In genomic region chr7:81824906-81825305, GRCm38 (mm10) we compare ENCODE assay signal across 24 mouse cellular contexts. TPM values are rescaled to one million over a fixed set of nuclear protein-coding genes. Genes with fewer than 3 reads are reported as not detected.
DNase-seq lines count a peak whose midpoint lies in the region; ATAC-seq and TF ChIP-seq lines count a peak whose summit lies in the region.
"Had no signal": no experiment of that assay in that cellular context is flagged by ENCODE, and none has a peak within 500 bp of the region (broad histone marks: within the 10 kb centered on the region; RNA-seq: fewer than 3 reads in every experiment).

No protein-coding gene starts in this region.

- no peaks in the 10 kb centered on the region for H3K27me3 ChIP-seq in heart, embryonic 15.5 days
- H3K27me3 ChIP-seq in lung, embryonic 14.5 days (ENCODE audit: insufficient read depth, low read length) = no peaks in the 10 kb centered on the region
- no peaks in the 10 kb centered on the region for H3K27me3 ChIP-seq in lung, postnatal 0 days (replicated peaks; ENCODE audit: insufficient read depth, low read length)
- no peaks in the 10 kb centered on the region for H3K27me3 ChIP-seq in embryonic facial prominence, embryonic 14.5 days (replicated peaks; ENCODE audit: control insufficient read depth, insufficient read depth, low read length)
- H3K27me3 ChIP-seq: embryonic facial prominence, embryonic 13.5 days; limb, embryonic 15.5 days; liver, embryonic 15.5 days; neural tube, embryonic 12.5 days had no signal

- no peak for TF ChIP-seq EP300 in lung, postnatal 0 days (IDR thresholded peaks at IDR 0.05)

- no peaks in the 10 kb centered on the region for H3K36me3 ChIP-seq in heart, embryonic 15.5 days
- H3K36me3 ChIP-seq in lung, embryonic 14.5 days (ENCODE audit: insufficient read depth) = no peaks in the 10 kb centered on the region
- H3K36me3 ChIP-seq in lung, postnatal 0 days (ENCODE audit: insufficient read depth, low read length) = no peaks in the 10 kb centered on the region
- H3K36me3 ChIP-seq in embryonic facial prominence, embryonic 14.5 days (ENCODE audit: control insufficient read depth, insufficient read depth, low read length) = no peaks in the 10 kb centered on the region
- H3K36me3 ChIP-seq: embryonic facial prominence, embryonic 13.5 days; limb, embryonic 15.5 days; neural tube, embryonic 12.5 days had no signal

- peaks cover 38% of the 10 kb centered on the region for H3K4me1 ChIP-seq in heart, embryonic 15.5 days (replicated peaks)
- H3K4me1 ChIP-seq in lung, embryonic 14.5 days (ENCODE audit: insufficient read depth) = peaks cover 11% of the 10 kb centered on the region
- H3K4me1 ChIP-seq in lung, postnatal 0 days (ENCODE audit: insufficient read depth, low read depth, low read length) = peaks cover 14% of the 10 kb centered on the region; the same call in 1 of the 2 replicates
- H3K4me1 ChIP-seq in embryonic facial prominence, embryonic 14.5 days (ENCODE audit: control insufficient read depth, insufficient read depth, low read length) = peaks cover 41% of the 10 kb centered on the region

- peak overlapping the region; percentile 41 for H3K4me2 ChIP-seq in heart, embryonic 15.5 days
- 0 out of 2 replicates have a peak overlapping the region, but pooled peaks have one; percentile 31 for H3K4me2 ChIP-seq in lung, embryonic 14.5 days
- no peak overlapping the region for H3K4me2 ChIP-seq in lung, postnatal 0 days (replicated peaks; ENCODE audit: low read depth, low read length)
- peak overlapping the region; percentile 32; the same call in 1 of the 2 replicates for H3K4me2 ChIP-seq in embryonic facial prominence, embryonic 14.5 days (ENCODE audit: low read depth, low read length)
- H3K4me2 ChIP-seq: limb, embryonic 15.5 days; liver, embryonic 15.5 days; neural tube, embryonic 12.5 days had no signal

- intact Hi-C loops in heart, postnatal 10 days (cut with DNase I) = no loop called here

- no peak overlapping the region for H3K4me3 ChIP-seq in heart, embryonic 15.5 days
- H3K4me3 ChIP-seq in lung, embryonic 14.5 days (ENCODE audit: low read depth, low read length) = no peak overlapping the region
- no peak overlapping the region for H3K4me3 ChIP-seq in lung, postnatal 0 days (ENCODE audit: low read depth, low read length)
- H3K4me3 ChIP-seq in embryonic facial prominence, embryonic 14.5 days (ENCODE audit: low read depth, low read length) = no peak overlapping the region
- H3K4me3 ChIP-seq: embryonic facial prominence, embryonic 13.5 days; limb, embryonic 15.5 days; liver, embryonic 15.5 days; neural tube, embryonic 12.5 days had no signal

- H3K9ac ChIP-seq in heart, embryonic 15.5 days = peak overlapping the region; percentile 17; the same call in 1 of the 2 replicates
- no peak overlapping the region for H3K9ac ChIP-seq in lung, embryonic 14.5 days
- no peak overlapping the region for H3K9ac ChIP-seq in lung, postnatal 0 days (replicated peaks; ENCODE audit: low read depth)
- H3K9ac ChIP-seq in embryonic facial prominence, embryonic 14.5 days (ENCODE audit: low read depth, low read length) = no peak overlapping the region
- H3K9ac ChIP-seq: embryonic facial prominence, embryonic 13.5 days; forebrain, postnatal 0 days; limb, embryonic 15.5 days; liver, embryonic 15.5 days; neural tube, embryonic 12.5 days had no signal

- 48% methylated on average over 3 of the region's 3 CpGs for WGBS in heart, embryonic 15.5 days
- WGBS in lung, embryonic 14.5 days = 50% methylated on average over 3 of the region's 3 CpGs
- WGBS in lung, postnatal 0 days = 41% methylated on average over 3 of the region's 3 CpGs
- WGBS in embryonic facial prominence, embryonic 14.5 days = 35% methylated on average over 3 of the region's 3 CpGs

- no peak for DNase-seq in heart, postnatal 10 days
- no peak for DNase-seq in lung, embryonic 14.5 days
- DNase-seq in lung, postnatal 0 days (ENCODE audit: low spot score) = no peak
- peak; percentile 53 for DNase-seq in 3T3-L1 (ENCODE audit: low read depth, low spot score)
- no peak for DNase-seq in embryonic facial prominence, embryonic 14.5 days (ENCODE audit: low spot score)
- no peak for DNase-seq in adrenal gland, postnatal 14 days
- DNase-seq: cerebellum, adult 9-11 months; forebrain, postnatal 0 days; spleen, adult 18-20 months had no signal

- peak overlapping the region; percentile 65 for H3K27ac ChIP-seq in heart, embryonic 15.5 days
- no peak overlapping the region for H3K27ac ChIP-seq in lung, embryonic 14.5 days (ENCODE audit: low read depth)
- H3K27ac ChIP-seq in lung, postnatal 0 days (ENCODE audit: low read length) = no peak overlapping the region
- 0 out of 2 replicates have a peak overlapping the region, but pooled peaks have one; percentile 28 for H3K27ac ChIP-seq in embryonic facial prominence, embryonic 14.5 days (replicated peaks; ENCODE audit: low read depth, low read length)
- H3K27ac ChIP-seq: limb, embryonic 15.5 days; liver, embryonic 15.5 days; neural tube, embryonic 12.5 days had no signal

- H3K9me3 ChIP-seq in heart, embryonic 15.5 days (replicated peaks) = no peaks in the 10 kb centered on the region
- H3K9me3 ChIP-seq in lung, embryonic 14.5 days (ENCODE audit: low read depth, low read length) = no peaks in the 10 kb centered on the region
- no peaks in the 10 kb centered on the region for H3K9me3 ChIP-seq in lung, postnatal 0 days (ENCODE audit: low read length)
- H3K9me3 ChIP-seq in embryonic facial prominence, embryonic 14.5 days (ENCODE audit: control insufficient read depth, low read length) = no peaks in the 10 kb centered on the region
- H3K9me3 ChIP-seq: embryonic facial prominence, embryonic 13.5 days; limb, embryonic 15.5 days; liver, embryonic 15.5 days; neural tube, embryonic 12.5 days had no signal

- TF ChIP-seq CTCF in lung, embryonic 14.5 days (IDR thresholded peaks at IDR 0.05; ENCODE audit: low read depth) = no peak
- no peak for TF ChIP-seq CTCF in lung, postnatal 0 days (IDR thresholded peaks at IDR 0.05)

- ATAC-seq in heart, embryonic 15.5 days (replicated peaks; ENCODE audit: insufficient number of reproducible peaks, insufficient read depth, low FRiP score, low read depth) = no peak
- no peak for ATAC-seq in lung, embryonic 14.5 days (ENCODE audit: insufficient read depth)
- no peak for ATAC-seq in lung, postnatal 0 days
- no peak; the same call in 1 of the 2 replicates for ATAC-seq in embryonic facial prominence, embryonic 14.5 days (ENCODE audit: low read depth)
- ATAC-seq: forebrain, postnatal 0 days; inflammation-experienced regulatory T-cells, adult 6 months had no signal

RNA-seq across cellular contexts. Expression of gene Btbd1, which starts 4.3 kb away (rescaled TPM):
- 83.1 and 85.4 TPM in 2 replicates for polyA plus RNA-seq in heart, embryonic 15.5 days (2015; fragmentation: Nextera tagmentation; extraction: Ambion mirVana)
- 100 to 1,000 TPM; 131 to 138 TPM for total RNA-seq in heart, postnatal 10 days (2021)
- polyA plus RNA-seq in lung, embryonic 14.5 days (2014; fragmentation: Nextera tagmentation; extraction: Ambion mirVana) = 81.8 and 92.3 TPM in 2 replicates
- 51.8 and 54.3 TPM in 2 replicates for polyA plus RNA-seq in lung, postnatal 0 days (2015; fragmentation: Nextera tagmentation; extraction: Ambion mirVana)
- polyA plus RNA-seq in embryonic facial prominence, embryonic 14.5 days (2014; fragmentation: Nextera tagmentation; extraction: Ambion mirVana) = 100 and 109 TPM in 2 replicates
- 136 and 144 TPM in 2 replicates for total RNA-seq in adrenal gland, postnatal 14 days (2021)

RNA-seq across cellular contexts. Expression of gene Gm10160, which starts 30.7 kb away (rescaled TPM):
- not detected in 2 replicates for polyA plus RNA-seq in heart, embryonic 15.5 days (2015; fragmentation: Nextera tagmentation; extraction: Ambion mirVana)
- total RNA-seq in heart, postnatal 10 days (2021) = not detected
- not detected in 2 replicates for polyA plus RNA-seq in lung, embryonic 14.5 days (2014; fragmentation: Nextera tagmentation; extraction: Ambion mirVana)
- not detected in 2 replicates for polyA plus RNA-seq in lung, postnatal 0 days (2015; fragmentation: Nextera tagmentation; extraction: Ambion mirVana)
- not detected in 2 replicates for polyA plus RNA-seq in embryonic facial prominence, embryonic 14.5 days (2014; fragmentation: Nextera tagmentation; extraction: Ambion mirVana)
- total RNA-seq in adrenal gland, postnatal 14 days (2021) = not detected in 2 replicates
- total RNA-seq: adrenal gland, adult 2 months; forebrain, postnatal 0 days; gastrocnemius, adult 18-20 months; granulocyte monocyte progenitor cell, adult 5-6 weeks; heart, postnatal 25 days; left cerebral cortex, adult 18-20 months; left cerebral cortex, postnatal 36 days; megakaryocyte progenitor cell, adult 5-6 weeks had no signal
- polyA plus RNA-seq: adrenal gland, adult 2 months; C2C12; cortical plate, adult 2 months; embryonic facial prominence, embryonic 13.5 days; forebrain, postnatal 0 days; inflammation-experienced regulatory T-cells, adult 6 months; limb, embryonic 15.5 days; liver, embryonic 15.5 days; neural tube, embryonic 12.5 days had no signal

RNA-seq across cellular contexts. Expression of gene Tm6sf1, which starts 33.9 kb away (rescaled TPM):
- 28.2 and 33.6 TPM in 2 replicates for polyA plus RNA-seq in heart, embryonic 15.5 days (2015; fragmentation: Nextera tagmentation; extraction: Ambion mirVana)
- 10 to 100 TPM; 13.7 to 17.1 TPM for total RNA-seq in heart, postnatal 10 days (2021)
- polyA plus RNA-seq in lung, embryonic 14.5 days (2014; fragmentation: Nextera tagmentation; extraction: Ambion mirVana) = 16.0 and 17.5 TPM in 2 replicates
- 12.8 and 14.4 TPM in 2 replicates for polyA plus RNA-seq in lung, postnatal 0 days (2015; fragmentation: Nextera tagmentation; extraction: Ambion mirVana)
- 34.7 and 50.6 TPM in 2 replicates for polyA plus RNA-seq in embryonic facial prominence, embryonic 14.5 days (2014; fragmentation: Nextera tagmentation; extraction: Ambion mirVana)
- 13.3 and 16.5 TPM in 2 replicates for total RNA-seq in adrenal gland, postnatal 14 days (2021)

RNA-seq across cellular contexts. Expression of gene 3110040N11Rik, which starts 35.6 kb away (rescaled TPM):
- 31.0 and 40.8 TPM in 2 replicates for polyA plus RNA-seq in heart, embryonic 15.5 days (2015; fragmentation: Nextera tagmentation; extraction: Ambion mirVana)
- 10 to 100 TPM; 23.5 to 24.4 TPM for total RNA-seq in heart, postnatal 10 days (2021)
- 45.3 and 49.9 TPM in 2 replicates for polyA plus RNA-seq in lung, embryonic 14.5 days (2014; fragmentation: Nextera tagmentation; extraction: Ambion mirVana)
- polyA plus RNA-seq in lung, postnatal 0 days (2015; fragmentation: Nextera tagmentation; extraction: Ambion mirVana) = 30.3 and 31.0 TPM in 2 replicates
- 51.3 and 53.7 TPM in 2 replicates for polyA plus RNA-seq in embryonic facial prominence, embryonic 14.5 days (2014; fragmentation: Nextera tagmentation; extraction: Ambion mirVana)
- 31.3 and 33.0 TPM in 2 replicates for total RNA-seq in adrenal gland, postnatal 14 days (2021)

Comparison
In these comparisons a context has a peak if more than half of its experiments do, and no peak if none do; other contexts are left out.
1. H3K27ac ChIP-seq: peak in heart, embryonic 15.5 days (single experiment) and embryonic facial prominence, embryonic 14.5 days (single experiment); none in lung, embryonic 14.5 days (single experiment) and lung, postnatal 0 days (single experiment).